ENCODE assay signal across 22 mouse cellular contexts in the genomic region with DNA sequence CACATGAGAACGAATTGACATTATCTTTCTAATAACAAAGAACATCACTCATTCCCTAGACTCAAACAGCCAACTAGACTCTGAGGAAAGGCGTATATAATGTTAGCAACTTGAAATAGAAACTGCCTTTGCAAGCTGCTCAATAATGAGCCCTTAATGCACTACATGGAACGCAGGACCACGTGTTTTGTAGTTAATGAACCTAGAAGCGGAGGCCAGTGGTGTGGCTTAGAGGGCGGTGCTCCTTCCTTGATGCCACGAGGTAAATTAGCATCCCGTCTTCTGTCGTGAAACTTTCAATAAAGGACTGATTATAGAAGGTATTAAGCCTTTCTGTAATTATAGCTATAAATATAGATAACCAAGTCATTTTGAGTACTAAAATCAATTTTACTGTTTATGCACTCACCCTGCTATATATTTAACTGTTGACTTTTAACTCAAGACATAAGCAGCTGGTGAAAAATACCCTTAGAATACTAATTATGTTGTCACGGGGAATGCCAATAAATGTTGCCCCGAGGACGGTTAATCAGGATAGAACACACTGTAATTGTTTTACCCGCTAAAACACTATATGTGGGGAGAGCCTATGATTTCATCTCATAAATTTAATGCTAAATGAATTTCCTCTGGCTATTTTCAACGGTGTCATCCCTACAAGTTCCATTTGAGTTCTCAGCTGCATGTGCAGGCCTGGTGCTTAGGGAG.
DNase-seq lines count a peak whose midpoint lies in the region; ATAC-seq and TF ChIP-seq lines count a peak whose summit lies in the region.
"Had no signal": no experiment of that assay in that cellular context is flagged by ENCODE, and none has a peak within 500 bp of the region (broad histone marks: within the 10 kb centered on the region; RNA-seq: fewer than 3 reads in every experiment).

No protein-coding gene starts in this region.

- TF ChIP-seq EP300 in lung, postnatal 0 days (IDR thresholded peaks at IDR 0.05) = no peak

- TF ChIP-seq CTCF in hindbrain, postnatal 0 days (IDR thresholded peaks at IDR 0.05; ENCODE audit: low read depth) = no peak
- no peak for TF ChIP-seq CTCF in lung, postnatal 0 days (IDR thresholded peaks at IDR 0.05)

- no peaks in the 10 kb centered on the region for H3K9me3 ChIP-seq in hindbrain, embryonic 14.5 days (ENCODE audit: control insufficient read depth, low read length)
- no peaks in the 10 kb centered on the region for H3K9me3 ChIP-seq in hindbrain, embryonic 11.5 days (ENCODE audit: control insufficient read depth, low read length)
- no peaks in the 10 kb centered on the region for H3K9me3 ChIP-seq in midbrain, embryonic 14.5 days (ENCODE audit: control insufficient read depth, low read length)
- no peaks in the 10 kb centered on the region for H3K9me3 ChIP-seq in midbrain, embryonic 11.5 days (ENCODE audit: control insufficient read depth, low read length)
- no peaks in the 10 kb centered on the region for H3K9me3 ChIP-seq in hindbrain, postnatal 0 days (ENCODE audit: low read length)
- H3K9me3 ChIP-seq in lung, postnatal 0 days (ENCODE audit: low read length) = no peaks in the 10 kb centered on the region
- H3K9me3 ChIP-seq: embryonic facial prominence, embryonic 12.5 days had no signal

- no peaks in the 10 kb centered on the region for H3K27me3 ChIP-seq in hindbrain, embryonic 14.5 days (ENCODE audit: control insufficient read depth, insufficient read depth, low read length)
- H3K27me3 ChIP-seq in hindbrain, embryonic 11.5 days (ENCODE audit: control insufficient read depth, insufficient read depth, low read length) = no peaks in the 10 kb centered on the region
- no peaks in the 10 kb centered on the region for H3K27me3 ChIP-seq in midbrain, embryonic 14.5 days (ENCODE audit: control insufficient read depth, insufficient read depth, low read length)
- no peaks in the 10 kb centered on the region for H3K27me3 ChIP-seq in midbrain, embryonic 11.5 days (ENCODE audit: control insufficient read depth, insufficient read depth, low read length)
- no peaks in the 10 kb centered on the region for H3K27me3 ChIP-seq in hindbrain, postnatal 0 days (ENCODE audit: insufficient read depth, low read length)
- no peaks in the 10 kb centered on the region for H3K27me3 ChIP-seq in lung, postnatal 0 days (replicated peaks; ENCODE audit: insufficient read depth, low read length)
- H3K27me3 ChIP-seq: CH12.LX; embryonic facial prominence, embryonic 12.5 days; Patski had no signal

- H3K36me3 ChIP-seq in hindbrain, embryonic 14.5 days (replicated peaks; ENCODE audit: control insufficient read depth, insufficient read depth) = no peaks in the 10 kb centered on the region
- no peaks in the 10 kb centered on the region for H3K36me3 ChIP-seq in hindbrain, embryonic 11.5 days (ENCODE audit: control insufficient read depth, insufficient read depth, low read length)
- H3K36me3 ChIP-seq in midbrain, embryonic 14.5 days (ENCODE audit: control insufficient read depth, insufficient read depth, low read length) = no peaks in the 10 kb centered on the region
- no peaks in the 10 kb centered on the region for H3K36me3 ChIP-seq in midbrain, embryonic 11.5 days (ENCODE audit: control insufficient read depth, insufficient read depth, low read length)
- H3K36me3 ChIP-seq in hindbrain, postnatal 0 days (ENCODE audit: insufficient read depth, low read length) = no peaks in the 10 kb centered on the region
- H3K36me3 ChIP-seq in lung, postnatal 0 days (ENCODE audit: insufficient read depth, low read length) = no peaks in the 10 kb centered on the region
- H3K36me3 ChIP-seq: embryonic facial prominence, embryonic 12.5 days; G1E had no signal

- no peak overlapping the region for H3K4me3 ChIP-seq in hindbrain, embryonic 14.5 days (replicated peaks; ENCODE audit: low read length)
- H3K4me3 ChIP-seq in hindbrain, embryonic 11.5 days (ENCODE audit: low read depth, low read length) = no peak overlapping the region
- H3K4me3 ChIP-seq in midbrain, embryonic 14.5 days (replicated peaks; ENCODE audit: low read depth, low read length) = no peak overlapping the region
- no peak overlapping the region for H3K4me3 ChIP-seq in midbrain, embryonic 11.5 days (ENCODE audit: low read depth, low read length)
- no peak overlapping the region for H3K4me3 ChIP-seq in hindbrain, postnatal 0 days (ENCODE audit: low read length)
- H3K4me3 ChIP-seq in lung, postnatal 0 days (ENCODE audit: low read depth, low read length) = no peak overlapping the region
- H3K4me3 ChIP-seq: embryonic facial prominence, embryonic 12.5 days had no signal

- 44% methylated on average over 14 of the region's 14 CpGs for WGBS in hindbrain, embryonic 14.5 days
- 76% methylated on average over 14 of the region's 14 CpGs for WGBS in hindbrain, embryonic 11.5 days
- WGBS in midbrain, embryonic 14.5 days = 68% methylated on average over 14 of the region's 14 CpGs
- WGBS in midbrain, embryonic 11.5 days = 86% methylated on average over 14 of the region's 14 CpGs
- WGBS in hindbrain, postnatal 0 days = 58% methylated on average over 14 of the region's 14 CpGs
- 85% methylated on average over 14 of the region's 14 CpGs for WGBS in lung, postnatal 0 days

- peak overlapping the region; percentile 29 for H3K4me2 ChIP-seq in hindbrain, embryonic 14.5 days (replicated peaks)
- no peak overlapping the region for H3K4me2 ChIP-seq in hindbrain, embryonic 11.5 days (replicated peaks; ENCODE audit: low read depth, low read length)
- H3K4me2 ChIP-seq in midbrain, embryonic 14.5 days (ENCODE audit: low read length) = no peak overlapping the region
- no peak overlapping the region for H3K4me2 ChIP-seq in midbrain, embryonic 11.5 days
- no peak overlapping the region for H3K4me2 ChIP-seq in hindbrain, postnatal 0 days (ENCODE audit: low read depth, low read length)
- H3K4me2 ChIP-seq in lung, postnatal 0 days (replicated peaks; ENCODE audit: low read depth, low read length) = no peak overlapping the region
- H3K4me2 ChIP-seq: embryonic facial prominence, embryonic 12.5 days; heart, embryonic 11.5 days had no signal

- peak; percentile 57; the same call in 1 of the 2 replicates for ATAC-seq in hindbrain, embryonic 14.5 days (ENCODE audit: low FRiP score)
- no peak for ATAC-seq in hindbrain, embryonic 11.5 days (ENCODE audit: low FRiP score)
- no peak for ATAC-seq in midbrain, embryonic 14.5 days (ENCODE audit: low FRiP score, low TSS enrichment)
- no peak for ATAC-seq in midbrain, embryonic 11.5 days (ENCODE audit: low FRiP score)
- 0 out of 2 replicates have a peak, but pooled peaks have one; percentile 15 for ATAC-seq in hindbrain, postnatal 0 days
- ATAC-seq in lung, postnatal 0 days = no peak
- ATAC-seq: Patski had no signal

- DNase-seq in hindbrain, embryonic 14.5 days (ENCODE audit: low spot score) = peak; percentile 34
- no peak for DNase-seq in hindbrain, embryonic 11.5 days (ENCODE audit: low spot score)
- DNase-seq in midbrain, embryonic 14.5 days = peak; percentile 24
- no peak for DNase-seq in midbrain, embryonic 11.5 days (ENCODE audit: low spot score, missing footprints)
- DNase-seq in hindbrain, postnatal 0 days (ENCODE audit: low spot score) = peak; percentile 28
- no peak for DNase-seq in adrenal gland, postnatal 36 days
- no peak for DNase-seq in lung, postnatal 0 days (ENCODE audit: low spot score)
- DNase-seq: B cell, adult 2 months; cerebellum, adult 11-12 months; cerebellum, postnatal 10 days; gastrocnemius, postnatal 14 days; heart, adult 11 months; kidney, adult 11 months; left cerebral cortex, postnatal 4 days; thymus, postnatal 14 days had no signal

- no peak overlapping the region for H3K9ac ChIP-seq in hindbrain, embryonic 14.5 days
- H3K9ac ChIP-seq in hindbrain, embryonic 11.5 days (ENCODE audit: low read depth, low read length) = no peak overlapping the region
- H3K9ac ChIP-seq in midbrain, embryonic 14.5 days (replicated peaks; ENCODE audit: low read length) = no peak overlapping the region
- no peak overlapping the region for H3K9ac ChIP-seq in midbrain, embryonic 11.5 days (ENCODE audit: low read length)
- no peak overlapping the region for H3K9ac ChIP-seq in hindbrain, postnatal 0 days (replicated peaks; ENCODE audit: low read length)
- no peak overlapping the region for H3K9ac ChIP-seq in lung, postnatal 0 days (replicated peaks; ENCODE audit: low read depth)
- H3K9ac ChIP-seq: embryonic facial prominence, embryonic 12.5 days had no signal

- peaks cover 13% of the 10 kb centered on the region for H3K4me1 ChIP-seq in hindbrain, embryonic 14.5 days (replicated peaks; ENCODE audit: control insufficient read depth, insufficient read depth, low read length)
- H3K4me1 ChIP-seq in hindbrain, embryonic 11.5 days (replicated peaks; ENCODE audit: control insufficient read depth, insufficient read depth, low read length) = no peaks in the 10 kb centered on the region
- H3K4me1 ChIP-seq in midbrain, embryonic 14.5 days (ENCODE audit: control insufficient read depth, insufficient read depth, low read length) = no peaks in the 10 kb centered on the region
- H3K4me1 ChIP-seq in midbrain, embryonic 11.5 days (ENCODE audit: control insufficient read depth, insufficient read depth, low read length) = no peaks in the 10 kb centered on the region
- no peaks in the 10 kb centered on the region for H3K4me1 ChIP-seq in hindbrain, postnatal 0 days (ENCODE audit: insufficient read depth, low read length)
- H3K4me1 ChIP-seq in lung, postnatal 0 days (ENCODE audit: insufficient read depth, low read depth, low read length) = no peaks in the 10 kb centered on the region
- H3K4me1 ChIP-seq: embryonic facial prominence, embryonic 12.5 days had no signal

- H3K27ac ChIP-seq in hindbrain, embryonic 14.5 days = peak overlapping the region; percentile 14; the same call in 1 of the 2 replicates
- no peak overlapping the region for H3K27ac ChIP-seq in hindbrain, embryonic 11.5 days (ENCODE audit: low read depth, low read length)
- no peak overlapping the region for H3K27ac ChIP-seq in midbrain, embryonic 14.5 days (replicated peaks; ENCODE audit: low read depth, low read length)
- H3K27ac ChIP-seq in midbrain, embryonic 11.5 days (ENCODE audit: low read depth, low read length) = no peak overlapping the region
- no peak overlapping the region for H3K27ac ChIP-seq in hindbrain, postnatal 0 days
- H3K27ac ChIP-seq in lung, postnatal 0 days (ENCODE audit: low read length) = no peak overlapping the region
- H3K27ac ChIP-seq: embryonic facial prominence, embryonic 12.5 days; kidney, postnatal 0 days; macrophage had no signal

Comparison
In these comparisons a context has a peak if more than half of its experiments do, and no peak if none do; other contexts are left out.
1. ATAC-seq: peak in hindbrain, embryonic 14.5 days (single experiment) and hindbrain, postnatal 0 days (single experiment); none in hindbrain, embryonic 11.5 days (single experiment), midbrain, embryonic 14.5 days (single experiment), midbrain, embryonic 11.5 days (single experiment) and lung, postnatal 0 days (single experiment).
2. DNase-seq: peak in hindbrain, embryonic 14.5 days (single experiment), midbrain, embryonic 14.5 days (single experiment) and hindbrain, postnatal 0 days (single experiment); none in hindbrain, embryonic 11.5 days (single experiment), midbrain, embryonic 11.5 days (single experiment), adrenal gland, postnatal 36 days (0 of 2) and lung, postnatal 0 days (single experiment).